Mouse (Mus musculus) small intestine, adult 2 months (tissue): ENCODE measurements around the gene Traf3ip3. TPM values are rescaled to one million over a fixed set of nuclear protein-coding genes. Genes with fewer than 3 reads are reported as not detected.

ENCODE experiments used
- H3K27ac ChIP-seq: fragments of 200-500 bp; 2 replicates; pipeline ENCODE4 v1.5.1; 2012; ENCODE audit warnings: low read depth, low read length, control low read depth, inconsistent platforms; ENCODE audit not compliant: insufficient read depth
- H3K27me3 ChIP-seq: fragments of 200-500 bp; 2 replicates; pipeline ENCODE4 v1.6.1; 2012; ENCODE audit warnings: mild to moderate bottlenecking, moderate library complexity, low read length, inconsistent platforms; ENCODE audit not compliant: control insufficient read depth, insufficient read depth
- H3K36me3 ChIP-seq: fragments of 200-500 bp; 2 replicates; pipeline ENCODE4 v1.6.1; 2012; ENCODE audit warnings: mild to moderate bottlenecking, low read length, control low read depth, inconsistent platforms; ENCODE audit not compliant: control insufficient read depth, insufficient read depth
- H3K4me1 ChIP-seq: fragments of 200-500 bp; 2 replicates; pipeline ENCODE4 v1.6.1; 2012; ENCODE audit warnings: low read length, inconsistent platforms, mixed read lengths; ENCODE audit not compliant: control insufficient read depth, insufficient read depth, insufficient read length
- H3K4me3 ChIP-seq: fragments of 200-500 bp; 2 replicates; pipeline ENCODE4 v1.5.1; 2012; ENCODE audit warnings: low read depth, mild to moderate bottlenecking, control low read depth, inconsistent platforms, low read length, moderate library complexity
- CTCF ChIP-seq: fragments of 200-500 bp; IDR thresholded peaks from 2 replicates; pipeline ENCODE4 v1.5.1; 2012; ENCODE audit warnings: low read depth, mild to moderate bottlenecking, control low read depth, inconsistent platforms, low read length, moderate library complexity, mixed read lengths; ENCODE audit not compliant: insufficient replicate concordance, insufficient read length; ENCODE audit errors: extremely low read depth
- POLR2A ChIP-seq: fragments of 200-500 bp; IDR thresholded peaks from 2 replicates; pipeline ENCODE4 v1.6.1; 2012; ENCODE audit warnings: low read depth, mild to moderate bottlenecking, control low read depth, inconsistent platforms, low read length, moderate library complexity
- WGBS: fragments of 180-500 bp; shearing (Covaris S2); methylation state at CpG from one replicate; pipeline ENCODE4 v1.1.7; 2018; 5-methylcytosine and 5-hydroxymethylcytosine counted together
- polyA plus RNA-seq: library from polyadenylated mRNA; depleted of rRNA; stranded (reverse); fragments of >200 nt; gene quantifications from 2 replicates; pipeline ENCODE4 v1.2.3, GENCODE M21; 2012

Gene Traf3ip3
- polyA plus RNA-seq, 1 experiment, result 4.6 TPM

GRCm38 (mm10) chr1:193211371-193211770 lies 9.9 kb upstream of the Traf3ip3 start:
- TF ChIP-seq POLR2A, result no peak
- TF ChIP-seq CTCF, result no peak
- Histone ChIP-seq H3K27ac (no peak overlapping the region), H3K27me3 (no peaks in the 10 kb centered on the region), H3K4me3 (no peak overlapping the region), H3K36me3 (no peaks in the 10 kb centered on the region), H3K4me1 (no peaks in the 10 kb centered on the region)
- 67% methylated on average over 5 of the region's 5 CpGs for WGBS

- no peak overlapping the region; the same call in 1 of the 2 replicates for H3K27ac ChIP-seq
- 32% methylated on average over 2 of the region's 2 CpGs for WGBS
Measured at GRCm38 (mm10) chr1:193208178-193208577, 6.7 kb upstream of the Traf3ip3 start.

GRCm38 (mm10) chr1:193207503-193207902 lies 6.0 kb upstream of the Traf3ip3 start, which contains the start of gene Lamb3:
Gene Lamb3 (plus strand): TSS chr1:193207699.
- Histone ChIP-seq H3K27ac (no peak within 1 kb of the TSS; the same call in 1 of the 2 replicates), H3K4me1 (peaks cover 3% of the 10 kb centered on the region; the same call in 1 of the 2 replicates), H3K36me3 (no peaks in the 10 kb centered on the region), H3K4me3 (no peak within 1 kb of the TSS), H3K27me3 (no peaks in the 10 kb centered on the region)
- no peak for TF ChIP-seq CTCF
- no peak for TF ChIP-seq POLR2A
- 78% methylated on average over 3 of the region's 3 CpGs for WGBS

More at GRCm38 (mm10) chr1:193208178-193208577, 6.7 kb upstream of the Traf3ip3 start:
- H3K4me3 ChIP-seq, result no peak overlapping the region
- H3K36me3 ChIP-seq, result no peaks in the 10 kb centered on the region
- no peaks in the 10 kb centered on the region for H3K27me3 ChIP-seq
- TF ChIP-seq CTCF (peak; percentile 78; the same call in 1 of the 2 replicates), POLR2A (no peak)
- H3K4me1 ChIP-seq, result peaks cover 3% of the 10 kb centered on the region; the same call in 1 of the 2 replicates

GRCm38 (mm10) chr1:193205431-193205830 lies 3.9 kb upstream of the Traf3ip3 start:
- 54% methylated on average over 2 of the region's 2 CpGs for WGBS
- H3K4me1 ChIP-seq, result peaks cover 3% of the 10 kb centered on the region; the same call in 1 of the 2 replicates
- TF ChIP-seq POLR2A (no peak), CTCF (no peak)
- H3K27me3 ChIP-seq, result no peaks in the 10 kb centered on the region
- H3K27ac ChIP-seq, result no peak overlapping the region
- no peak overlapping the region for H3K4me3 ChIP-seq
- H3K36me3 ChIP-seq, result no peaks in the 10 kb centered on the region

- no peaks in the 10 kb centered on the region for H3K27me3 ChIP-seq
- TF ChIP-seq CTCF (no peak), POLR2A (no peak)
- peaks cover 3% of the 10 kb centered on the region; the same call in 1 of the 2 replicates for H3K4me1 ChIP-seq
- WGBS, result 69% methylated on average over 2 of the region's 2 CpGs
- H3K4me3 ChIP-seq, result no peak overlapping the region
- H3K36me3 ChIP-seq, result no peaks in the 10 kb centered on the region
- no peak overlapping the region for H3K27ac ChIP-seq
Measured at GRCm38 (mm10) chr1:193203821-193204220, 2.3 kb upstream of the Traf3ip3 start.

- H3K27me3 ChIP-seq, result no peaks in the 10 kb centered on the region
- WGBS, result 71% methylated on average over 8 of the region's 8 CpGs
- H3K4me3 ChIP-seq, result peak overlapping the region; percentile 54
- H3K36me3 ChIP-seq, result no peaks in the 10 kb centered on the region
- TF ChIP-seq CTCF, result no peak
- TF ChIP-seq POLR2A, result no peak
- H3K27ac ChIP-seq, result peak overlapping the region; percentile 96
- H3K4me1 ChIP-seq, result peaks cover 10% of the 10 kb centered on the region
Measured at GRCm38 (mm10) chr1:193200640-193201382, 692 bp downstream of the Traf3ip3 start.

GRCm38 (mm10) chr1:193198312-193198711 lies 3.2 kb downstream of the Traf3ip3 start:
- 89% methylated on average over 2 of the region's 2 CpGs for WGBS
- no peaks in the 10 kb centered on the region; the same call in 1 of the 2 replicates for H3K36me3 ChIP-seq

More at GRCm38 (mm10) chr1:193198312-193198711, 3.2 kb downstream of the Traf3ip3 start:
- peaks cover 7% of the 10 kb centered on the region; the same call in 1 of the 2 replicates for H3K4me1 ChIP-seq
- no peak overlapping the region for H3K4me3 ChIP-seq
- TF ChIP-seq CTCF, result peak; percentile 41; the same call in 1 of the 2 replicates
- TF ChIP-seq POLR2A, result no peak
- no peaks in the 10 kb centered on the region for H3K27me3 ChIP-seq
- no peak overlapping the region for H3K27ac ChIP-seq
